Mouse (Mus musculus): ENCODE data around the gene Scamp5.

Scamp5 gene

DNA sequence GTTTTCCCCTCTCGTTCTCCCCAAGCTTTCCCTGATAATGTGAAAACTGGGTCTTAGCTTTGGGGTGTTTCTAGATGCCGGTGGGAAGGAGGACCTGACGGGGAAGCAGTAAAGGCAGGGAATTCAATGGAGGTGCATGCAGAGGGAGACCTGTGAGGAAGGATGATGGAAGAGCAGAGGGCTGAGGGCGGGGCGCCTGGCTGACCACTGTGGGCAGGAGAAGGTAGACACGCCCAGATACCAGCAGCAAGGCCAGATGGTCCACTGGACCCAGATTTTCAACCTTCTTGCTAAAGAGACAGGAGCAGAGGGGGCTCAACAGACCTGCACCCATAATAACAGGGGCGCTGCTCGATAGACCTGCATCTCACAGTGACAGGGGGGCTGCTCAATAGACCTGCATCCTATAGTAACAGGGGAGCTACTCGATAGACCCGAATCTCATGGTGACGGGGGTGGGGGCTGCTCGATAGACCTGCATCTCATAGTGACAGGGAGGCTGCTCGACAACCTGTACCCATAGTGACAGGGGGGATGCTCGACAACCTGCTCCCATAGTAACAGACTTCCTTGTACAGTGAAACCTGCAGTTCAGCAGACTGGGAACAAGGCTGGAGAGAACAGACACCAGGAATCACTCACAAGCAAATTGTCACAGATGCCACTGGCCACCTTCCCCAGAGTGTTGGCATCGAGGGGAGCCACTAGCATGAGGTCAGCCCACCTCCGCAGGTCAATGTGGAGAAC lies 48.2 kb downstream of the Scamp5 start:
- DNase-seq (ENCODE audit: low read depth, low spot score) = no peak

DNA sequence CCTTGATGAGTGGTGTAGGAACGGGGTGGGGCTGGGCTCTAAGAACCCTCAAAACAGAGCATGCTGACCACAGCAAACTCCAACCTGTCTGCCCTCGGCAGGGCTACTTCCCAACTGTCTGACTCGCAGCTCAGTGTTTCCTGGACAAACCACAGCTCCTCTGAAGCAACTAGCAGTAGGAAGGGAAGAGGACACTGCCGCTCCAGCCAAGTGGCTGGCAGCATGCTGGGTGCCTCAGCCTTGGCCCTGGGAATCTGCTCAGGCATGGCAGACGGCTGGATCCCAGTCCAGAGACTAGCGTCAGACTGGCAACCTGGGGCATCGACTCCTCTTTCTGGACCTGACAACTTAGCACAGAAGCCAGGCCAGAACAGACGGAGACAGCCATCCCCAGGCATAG lies 50.5 kb downstream of the Scamp5 start:
- no peak for DNase-seq (ENCODE audit: low read depth, low spot score)

DNA sequence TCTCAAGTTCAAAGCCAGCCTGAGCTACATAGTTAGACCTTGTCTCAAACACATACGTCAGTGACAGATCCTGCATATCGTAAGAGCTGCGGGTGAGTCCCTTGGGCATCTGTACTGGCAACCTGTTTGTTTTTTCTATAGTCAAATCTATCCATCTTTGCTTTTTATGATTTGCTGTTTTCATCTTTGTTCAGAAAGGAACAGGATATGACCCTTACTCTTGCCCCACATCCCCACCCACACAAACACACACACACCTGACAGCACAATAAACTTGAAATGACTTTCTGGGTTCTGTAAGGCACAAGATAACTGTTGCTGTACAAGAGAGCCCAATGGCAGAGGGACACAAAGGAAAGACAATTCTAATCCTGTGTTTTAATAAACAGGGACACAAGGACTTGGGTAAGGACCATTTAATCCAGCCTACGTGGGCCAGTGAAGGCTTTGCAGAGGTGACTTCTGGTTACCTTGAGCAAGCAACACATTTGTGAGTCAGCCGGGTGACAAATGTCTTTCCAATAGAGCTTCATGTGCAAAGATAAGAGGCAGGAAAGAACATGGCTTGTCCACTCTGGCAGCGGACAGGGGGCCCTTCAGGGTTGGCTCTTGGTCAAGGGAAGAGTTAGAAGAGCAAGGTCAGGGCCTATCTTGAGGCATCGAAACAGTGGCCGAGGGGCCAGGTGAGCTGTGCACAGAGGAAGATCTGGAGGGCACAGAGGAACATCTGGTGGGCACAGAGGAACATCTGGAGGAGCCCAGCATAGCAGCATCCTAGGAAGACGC lies 60.5 kb downstream of the Scamp5 start:
- no peak for DNase-seq (ENCODE audit: low read depth, low spot score)

DNA sequence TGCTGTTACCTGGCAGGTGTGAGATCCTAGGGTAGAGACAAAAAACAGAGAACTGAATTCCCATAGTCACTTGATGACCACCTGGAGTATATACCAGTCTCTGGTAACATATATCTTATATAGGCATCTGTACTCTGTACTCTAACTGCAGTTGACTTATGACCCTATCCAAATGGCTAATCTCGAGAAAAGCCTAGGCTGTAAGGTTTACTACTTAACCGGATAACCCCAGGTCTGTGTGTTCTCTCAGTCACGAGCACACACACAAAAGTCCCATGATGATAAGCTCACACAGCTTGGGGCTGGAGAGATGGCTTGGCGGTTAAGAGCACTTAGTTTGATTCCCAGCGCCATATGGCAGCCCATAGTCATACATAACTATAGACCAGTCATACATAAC lies 61.5 kb downstream of the Scamp5 start:
- DNase-seq (ENCODE audit: low read depth, low spot score) = no peak

DNA sequence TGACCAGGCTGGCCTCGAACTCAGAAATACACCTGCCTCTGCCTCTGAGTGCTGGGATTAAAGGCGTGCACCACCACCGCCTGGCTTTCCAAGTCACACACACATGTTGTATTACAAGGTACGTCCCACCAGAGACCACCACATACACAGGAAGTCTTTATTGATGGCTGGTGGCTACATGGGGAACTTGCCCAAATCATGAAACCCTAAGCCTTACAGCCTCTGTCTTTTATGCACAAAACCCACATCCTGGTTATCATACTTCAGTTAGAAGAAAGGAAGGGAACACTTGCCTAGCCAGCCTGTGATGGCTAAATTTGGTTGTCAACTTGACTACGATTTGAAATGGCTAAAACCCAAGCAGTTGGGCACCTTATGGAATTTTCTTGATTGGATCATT lies 63.8 kb downstream of the Scamp5 start:
- DNase-seq (ENCODE audit: low read depth, low spot score) = no peak

DNA sequence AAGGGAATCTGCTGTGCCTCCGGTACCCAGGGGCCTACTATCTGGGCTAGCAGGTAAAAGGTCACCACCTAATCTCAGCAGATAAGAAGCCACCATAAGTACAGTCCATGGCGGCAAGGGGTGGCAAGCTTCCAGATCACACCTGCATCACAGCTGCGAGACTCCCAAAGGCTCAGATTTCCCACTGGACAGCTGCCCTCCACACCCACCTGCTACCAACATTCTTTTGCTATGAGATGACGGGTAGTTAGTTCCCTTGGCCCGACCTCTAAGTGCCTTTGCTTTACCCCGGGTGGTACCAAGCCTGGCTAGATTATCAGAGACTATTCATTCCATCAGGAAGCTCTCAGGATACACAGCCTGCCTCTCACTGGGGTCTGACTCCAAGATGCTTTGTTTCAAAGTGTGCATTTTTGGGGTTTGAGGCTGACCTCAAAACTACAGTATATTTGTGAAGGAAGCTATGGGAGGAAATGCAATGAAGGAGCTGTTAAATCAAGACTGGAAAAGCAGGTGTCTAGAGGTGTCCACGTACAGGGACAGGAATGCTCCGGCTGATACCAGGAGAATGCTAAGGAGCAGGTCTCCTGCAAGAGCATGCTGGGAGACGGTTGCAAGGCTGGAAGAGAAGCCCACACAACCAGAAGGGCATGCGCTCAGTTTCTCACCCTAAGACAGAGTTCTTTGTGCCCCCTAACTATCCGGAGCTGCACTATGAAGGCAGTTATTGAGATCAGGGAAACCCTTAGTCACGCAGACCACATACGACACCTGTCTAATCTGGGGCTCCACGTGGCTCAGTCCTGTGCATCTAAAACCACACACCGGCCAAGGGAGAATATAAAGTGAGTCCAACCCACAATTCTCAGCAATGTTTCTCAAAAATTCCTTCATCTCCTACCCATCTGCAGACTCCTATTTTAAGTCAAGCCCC lies 65.3 kb downstream of the Scamp5 start:
- no peak for DNase-seq (ENCODE audit: low read depth, low spot score)

DNA sequence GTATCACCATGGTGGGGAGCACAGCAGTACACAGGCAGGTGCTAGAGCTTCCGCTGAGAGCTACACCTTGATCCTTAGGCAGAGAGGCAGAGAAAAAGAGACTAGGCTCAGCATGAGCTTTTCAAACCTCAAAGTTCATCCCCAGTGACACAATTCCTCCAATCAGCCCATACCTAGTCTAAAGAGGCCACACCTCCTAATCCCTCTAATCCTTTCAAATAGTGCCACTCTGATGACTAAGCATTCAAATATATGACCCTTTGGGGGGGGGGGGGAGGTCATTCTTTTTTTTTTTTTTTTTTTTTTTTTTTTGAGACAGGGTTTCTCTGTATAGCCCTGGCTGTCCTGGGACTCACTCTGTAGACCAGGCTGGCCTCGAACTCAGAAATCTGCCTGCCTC lies 69.1 kb downstream of the Scamp5 start:
- DNase-seq (ENCODE audit: low read depth, low spot score) = no peak

DNA sequence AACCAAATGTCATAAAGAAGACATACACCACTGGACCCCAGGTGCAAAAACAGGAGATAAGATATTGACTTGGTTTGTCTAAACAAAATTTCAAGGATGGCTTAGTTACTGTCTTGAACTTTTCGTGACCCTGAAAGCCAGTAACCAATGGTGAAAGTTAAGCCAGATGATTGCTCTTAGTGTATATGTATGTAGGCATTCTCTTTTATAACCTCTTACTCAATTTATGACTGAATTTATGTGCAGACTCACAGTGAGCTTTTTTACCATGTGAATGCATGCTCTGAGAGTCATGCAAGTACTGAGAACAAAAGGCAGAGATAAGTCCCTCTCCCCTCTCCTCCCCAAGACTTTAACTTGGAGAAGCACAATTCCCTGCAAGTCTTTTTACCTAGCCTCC lies 75.0 kb downstream of the Scamp5 start:
- no peak for DNase-seq (ENCODE audit: low read depth, low spot score)
